Mouse (Mus musculus) midbrain, embryonic 16.5 days (tissue): ENCODE results near the gene Pbrm1. TPM values are rescaled to one million over a fixed set of nuclear protein-coding genes. Genes with fewer than 3 reads are reported as not detected.

ENCODE experiments used
- ATAC-seq: fragments of 200-750 bp; cut with Nextera tagmentation; 2 replicates; pipeline ENCODE4 v1.8.0; 2017; ENCODE audit warnings: moderate TSS enrichment
- H3K27ac ChIP-seq: fragments of 300-500 bp; sonication (generic); 2 replicates; pipeline ENCODE4 v1.5.1; 2014; ENCODE audit warnings: mild to moderate bottlenecking, low read length, mixed read lengths
- H3K27me3 ChIP-seq: fragments of 300-500 bp; sonication (generic); 2 replicates; pipeline ENCODE4 v1.6.1; 2014; ENCODE audit warnings: low read depth, low read length, mixed read lengths; ENCODE audit not compliant: control insufficient read depth, insufficient read depth
- H3K36me3 ChIP-seq: fragments of 300-500 bp; sonication (generic); 2 replicates; pipeline ENCODE4 v1.6.1; 2014; ENCODE audit warnings: mild to moderate bottlenecking, low read length, moderate library complexity, mixed read lengths; ENCODE audit not compliant: control insufficient read depth, insufficient read depth
- H3K4me1 ChIP-seq: fragments of 300-500 bp; sonication (generic); 2 replicates; pipeline ENCODE4 v1.6.1; 2014; ENCODE audit warnings: mild to moderate bottlenecking, low read length, mixed read lengths; ENCODE audit not compliant: control insufficient read depth, insufficient read depth
- H3K4me2 ChIP-seq: fragments of 300-500 bp; sonication (generic); 2 replicates; pipeline ENCODE4 v1.6.1; 2014; ENCODE audit warnings: mild to moderate bottlenecking, low read length, mixed read lengths
- H3K4me3 ChIP-seq: fragments of 300-500 bp; sonication (generic); 2 replicates; pipeline ENCODE4 v1.5.1; 2014; ENCODE audit warnings: low read depth, mild to moderate bottlenecking, low read length, moderate library complexity, mixed read lengths
- H3K9ac ChIP-seq: fragments of 300-500 bp; sonication (generic); 2 replicates; pipeline ENCODE4 v1.6.1; 2014; ENCODE audit warnings: low read depth, low read length, mixed read lengths
- H3K9me3 ChIP-seq: fragments of 300-500 bp; sonication (generic); replicated peaks from 2 replicates; pipeline ENCODE4 v1.6.1; 2014; ENCODE audit warnings: mild to moderate bottlenecking, low read length, mixed read lengths; ENCODE audit not compliant: control insufficient read depth, poor library complexity, severe bottlenecking
- WGBS: fragments of 180-500 bp; shearing (Covaris S2); extraction: QIAGEN DNeasy Blood & Tissue Kit; methylation state at CpG from one replicate; pipeline ENCODE4 v1.1.7; 2014; 5-methylcytosine and 5-hydroxymethylcytosine counted together
- polyA plus RNA-seq: library from polyadenylated mRNA; unstranded; fragments of >200 nt; fragmentation: Nextera tagmentation; extraction: Ambion mirVana; gene quantifications from 2 replicates; pipeline ENCODE4 v1.2.1, GENCODE M21; 2015

Pbrm1 gene
- polyA plus RNA-seq, 1 experiment from 2014 or later: 118 TPM

DNA sequence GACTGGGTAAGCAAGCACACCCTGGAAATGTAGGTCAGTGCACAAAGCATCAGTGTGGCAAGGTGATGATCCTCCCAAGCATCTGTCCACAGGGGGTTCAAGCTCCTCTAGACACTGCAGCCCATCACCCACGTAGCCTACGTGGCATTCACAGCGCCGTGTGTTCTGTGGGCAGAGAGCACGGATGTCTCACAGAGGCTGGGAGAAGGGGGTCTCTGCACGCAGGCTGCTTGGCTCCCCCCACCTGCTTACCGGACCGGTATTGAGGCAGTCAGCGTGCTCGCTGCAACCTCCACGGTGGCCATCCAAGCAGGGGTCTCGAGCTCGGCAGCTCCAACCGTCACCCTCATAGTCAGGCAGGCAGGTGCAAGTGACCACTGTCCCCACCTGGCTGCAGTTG is 122.1 kb downstream of the Pbrm1 start:
- ATAC-seq: no peak
- WGBS: 95% methylated on average over 14 of the region's 14 CpGs
- Histone ChIP-seq H3K9ac (no peak overlapping the region), H3K27ac (no peak overlapping the region), H3K4me3 (no peak overlapping the region), H3K36me3 (peaks cover 22% of the 10 kb centered on the region), H3K4me2 (no peak overlapping the region), H3K9me3 (no peaks in the 10 kb centered on the region), H3K4me1 (no peaks in the 10 kb centered on the region), H3K27me3 (no peaks in the 10 kb centered on the region)

DNA sequence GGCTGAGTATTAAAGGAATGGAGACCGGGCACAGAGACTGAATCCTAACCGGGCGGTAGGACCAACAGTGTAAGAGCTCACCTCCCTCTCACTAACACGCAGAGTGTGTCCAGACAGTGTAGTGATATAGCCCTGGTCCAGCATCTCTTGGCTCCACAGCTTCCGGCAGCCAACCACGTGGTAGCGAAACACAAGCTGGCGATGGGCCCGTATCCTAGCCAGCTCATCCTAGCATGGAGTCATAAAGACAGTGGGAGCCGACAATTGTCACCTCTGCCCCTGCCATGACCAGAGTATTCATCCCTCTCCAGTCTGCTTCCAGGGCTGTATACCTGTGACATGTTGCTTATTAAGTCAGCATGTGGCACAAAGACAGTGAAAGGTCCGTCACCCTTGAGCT is 126.8 kb downstream of the Pbrm1 start:
- no peak for ATAC-seq
- 93% methylated on average over 11 of the region's 11 CpGs for WGBS
- Histone ChIP-seq H3K4me1 (no peaks in the 10 kb centered on the region), H3K36me3 (no peaks in the 10 kb centered on the region), H3K9me3 (no peaks in the 10 kb centered on the region), H3K4me2 (no peak overlapping the region), H3K27ac (no peak overlapping the region), H3K4me3 (no peak overlapping the region), H3K9ac (no peak overlapping the region), H3K27me3 (no peaks in the 10 kb centered on the region)

DNA sequence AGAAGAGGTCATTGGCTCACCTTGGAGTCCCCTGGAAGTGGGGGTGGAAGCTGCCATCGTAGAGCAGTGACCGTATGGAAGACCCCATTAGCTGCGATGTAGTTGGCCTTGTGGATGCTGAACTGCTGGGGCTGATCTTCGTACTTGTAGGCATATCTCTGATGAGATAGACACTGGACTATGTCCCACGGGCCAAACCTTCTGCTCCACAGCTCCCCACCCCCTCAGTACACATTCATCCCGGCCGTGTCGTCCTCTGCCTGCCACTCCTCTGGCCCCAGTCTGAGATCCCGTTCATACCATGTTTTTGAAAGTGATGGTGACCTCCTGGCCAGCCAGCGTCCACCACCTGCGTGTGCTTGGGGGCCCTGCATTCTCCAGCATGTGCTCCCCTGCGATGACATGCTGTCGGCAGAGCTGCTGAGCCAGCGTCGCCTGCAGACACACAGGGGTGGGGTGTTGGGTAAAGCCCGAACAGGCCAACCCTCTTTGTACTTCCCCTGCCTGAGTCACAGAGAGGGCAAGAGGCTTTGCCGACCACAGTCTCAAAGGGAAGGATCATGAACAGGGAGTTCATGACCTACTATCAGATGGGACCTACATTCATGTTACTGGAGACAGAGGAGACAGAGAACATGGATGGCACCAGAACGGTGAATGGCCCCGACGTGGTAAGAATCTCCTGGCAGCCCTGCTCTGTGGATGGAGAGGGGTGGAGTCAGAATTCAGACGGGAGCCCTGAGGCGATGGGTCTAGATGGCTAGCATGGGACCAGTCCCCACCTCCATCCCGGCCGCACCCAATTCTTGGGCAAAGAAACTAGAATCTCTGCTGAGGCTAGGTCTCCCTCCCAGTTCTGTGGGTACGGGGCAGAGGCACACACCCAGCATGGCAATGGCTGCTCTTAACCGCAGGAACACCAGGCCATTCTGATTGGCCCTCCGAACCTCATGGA is 141.5 kb downstream of the Pbrm1 start:
- no peak overlapping the region for H3K9ac ChIP-seq
- H3K27ac ChIP-seq: no peak overlapping the region
- H3K4me2 ChIP-seq: no peak overlapping the region
- no peaks in the 10 kb centered on the region for H3K36me3 ChIP-seq
- H3K4me1 ChIP-seq: no peaks in the 10 kb centered on the region
- H3K9me3 ChIP-seq: no peaks in the 10 kb centered on the region
- no peaks in the 10 kb centered on the region for H3K27me3 ChIP-seq
- no peak overlapping the region for H3K4me3 ChIP-seq
- WGBS: 84% methylated on average over 27 of the region's 27 CpGs
- no peak for ATAC-seq

DNA sequence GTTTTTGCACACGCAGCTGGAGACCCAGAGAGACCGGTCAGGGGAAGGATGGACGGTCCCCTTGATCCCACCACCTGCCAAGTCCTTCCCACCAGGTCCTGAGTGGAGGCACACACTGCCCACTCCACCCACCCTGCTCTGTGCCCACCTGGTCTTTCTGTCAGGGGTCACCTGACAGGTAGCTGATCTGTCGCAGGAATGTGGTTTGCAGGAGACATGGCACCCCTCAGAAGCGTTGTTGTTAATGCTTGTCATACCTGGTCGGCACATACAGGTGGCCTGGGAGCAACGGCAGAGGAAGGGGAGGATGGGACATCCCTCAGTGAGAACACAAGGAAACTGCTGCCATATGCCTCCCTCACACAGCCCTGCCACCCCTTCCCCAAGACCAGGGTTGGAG is 142.3 kb downstream of the Pbrm1 start:
- 94% methylated on average over 7 of the region's 7 CpGs for WGBS
- no peaks in the 10 kb centered on the region for H3K9me3 ChIP-seq
- H3K27ac ChIP-seq: no peak overlapping the region
- H3K4me2 ChIP-seq: no peak overlapping the region
- no peaks in the 10 kb centered on the region for H3K27me3 ChIP-seq
- no peaks in the 10 kb centered on the region for H3K36me3 ChIP-seq
- no peak overlapping the region for H3K9ac ChIP-seq
- no peak for ATAC-seq
- no peaks in the 10 kb centered on the region for H3K4me1 ChIP-seq
- H3K4me3 ChIP-seq: no peak overlapping the region

DNA sequence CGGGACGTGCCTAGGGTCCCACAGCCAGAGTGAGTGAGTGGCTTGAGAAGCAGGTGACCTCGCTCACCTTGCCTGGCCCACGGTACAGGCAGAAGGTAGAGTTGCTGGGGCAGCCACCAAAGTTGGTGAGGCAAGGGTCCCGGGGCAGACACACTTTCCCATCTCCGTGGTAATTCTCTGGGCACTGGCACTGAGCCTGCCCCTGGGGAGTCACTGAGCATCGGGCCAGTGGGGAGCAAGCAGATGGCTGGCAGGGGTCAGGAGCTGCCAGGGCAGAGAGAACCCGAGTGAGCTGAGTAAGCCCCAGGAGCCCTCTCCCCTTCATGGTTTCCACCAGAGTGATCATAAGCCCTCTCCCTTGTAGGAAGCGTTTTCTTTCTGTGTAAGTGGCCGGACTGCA is 142.7 kb downstream of the Pbrm1 start:
- no peak for ATAC-seq
- no peak overlapping the region for H3K4me3 ChIP-seq
- H3K27me3 ChIP-seq: no peaks in the 10 kb centered on the region
- no peak overlapping the region for H3K27ac ChIP-seq
- H3K9me3 ChIP-seq: no peaks in the 10 kb centered on the region
- WGBS: 64% methylated on average over 10 of the region's 10 CpGs
- no peak overlapping the region for H3K9ac ChIP-seq
- H3K4me1 ChIP-seq: no peaks in the 10 kb centered on the region
- H3K4me2 ChIP-seq: no peak overlapping the region
- H3K36me3 ChIP-seq: no peaks in the 10 kb centered on the region

DNA sequence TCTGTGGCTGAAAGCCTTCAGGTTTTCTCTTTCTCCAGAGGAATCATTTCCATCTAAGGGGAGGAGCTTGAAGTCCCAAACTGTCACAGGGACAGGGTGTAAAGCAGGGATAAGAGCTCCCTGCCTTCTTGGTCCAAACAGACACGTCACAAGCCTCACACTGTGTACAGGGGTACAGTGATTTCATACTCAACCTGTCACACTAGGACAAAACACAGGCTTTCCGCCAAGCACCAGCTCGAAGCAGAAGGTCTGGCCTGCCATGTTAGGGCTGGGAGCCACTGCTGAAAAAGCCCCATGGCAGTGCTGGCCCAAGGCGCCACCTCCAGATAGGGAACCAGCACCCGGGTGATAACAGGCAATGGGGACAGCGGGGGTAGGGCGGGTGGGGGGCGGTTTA is 145.1 kb downstream of the Pbrm1 start:
- H3K9ac ChIP-seq: no peak overlapping the region
- H3K27ac ChIP-seq: no peak overlapping the region
- no peaks in the 10 kb centered on the region for H3K4me1 ChIP-seq
- H3K36me3 ChIP-seq: no peaks in the 10 kb centered on the region
- H3K4me2 ChIP-seq: no peak overlapping the region
- no peaks in the 10 kb centered on the region for H3K9me3 ChIP-seq
- H3K27me3 ChIP-seq: no peaks in the 10 kb centered on the region
- WGBS: 77% methylated on average over 8 of the region's 8 CpGs
- H3K4me3 ChIP-seq: no peak overlapping the region
- no peak for ATAC-seq

DNA sequence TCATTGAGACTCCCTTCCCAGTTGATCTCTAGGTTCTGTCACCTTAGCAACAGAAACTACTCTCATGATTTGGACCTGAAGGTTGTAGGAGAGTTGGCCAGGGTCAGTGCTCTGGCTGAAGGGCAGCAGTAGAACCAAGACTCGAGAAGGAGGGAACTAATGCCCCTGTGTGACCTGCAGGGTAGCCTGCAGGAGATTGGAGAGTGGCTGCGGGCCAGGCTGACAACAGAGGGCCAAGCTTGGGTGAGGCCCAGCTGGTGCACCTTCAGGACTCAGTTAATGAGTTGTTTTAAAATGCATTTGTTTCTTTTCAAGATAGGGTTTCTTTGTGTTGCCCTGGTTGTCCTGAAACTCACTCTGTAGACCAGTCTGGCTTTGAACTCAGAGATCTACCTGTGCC is 146.1 kb downstream of the Pbrm1 start:
- Histone ChIP-seq H3K36me3 (no peaks in the 10 kb centered on the region), H3K4me2 (no peak overlapping the region), H3K27ac (no peak overlapping the region), H3K9me3 (no peaks in the 10 kb centered on the region), H3K27me3 (no peaks in the 10 kb centered on the region), H3K9ac (no peak overlapping the region), H3K4me1 (no peaks in the 10 kb centered on the region), H3K4me3 (no peak overlapping the region)
- no peak for ATAC-seq
- 54% methylated on average over 2 of the region's 2 CpGs for WGBS

DNA sequence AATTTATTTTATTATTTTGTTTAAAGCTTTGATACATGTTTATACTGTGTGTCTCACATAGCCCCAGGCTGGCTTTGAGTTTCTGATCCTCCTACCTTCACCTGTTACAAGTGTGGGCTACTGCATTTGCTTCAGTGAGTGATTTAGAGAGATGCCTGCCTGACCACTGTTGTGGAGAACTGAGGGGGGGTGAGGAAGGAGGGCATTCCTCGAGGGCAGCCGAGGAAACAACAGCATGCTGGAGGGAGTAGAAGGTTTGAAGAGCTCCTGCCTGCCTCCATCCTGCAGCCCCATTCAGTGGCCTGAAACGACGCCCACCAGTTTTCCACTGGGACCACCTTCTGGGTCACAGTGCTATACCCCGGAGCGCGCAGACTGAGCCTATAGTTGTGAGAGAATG is 146.5 kb downstream of the Pbrm1 start:
- H3K9ac ChIP-seq: no peak overlapping the region
- H3K4me3 ChIP-seq: no peak overlapping the region
- no peaks in the 10 kb centered on the region for H3K27me3 ChIP-seq
- H3K4me2 ChIP-seq: no peak overlapping the region
- WGBS: 58% methylated on average over 7 of the region's 7 CpGs
- H3K27ac ChIP-seq: no peak overlapping the region
- H3K9me3 ChIP-seq: no peaks in the 10 kb centered on the region
- ATAC-seq: no peak
- no peaks in the 10 kb centered on the region for H3K36me3 ChIP-seq
- no peaks in the 10 kb centered on the region for H3K4me1 ChIP-seq

DNA sequence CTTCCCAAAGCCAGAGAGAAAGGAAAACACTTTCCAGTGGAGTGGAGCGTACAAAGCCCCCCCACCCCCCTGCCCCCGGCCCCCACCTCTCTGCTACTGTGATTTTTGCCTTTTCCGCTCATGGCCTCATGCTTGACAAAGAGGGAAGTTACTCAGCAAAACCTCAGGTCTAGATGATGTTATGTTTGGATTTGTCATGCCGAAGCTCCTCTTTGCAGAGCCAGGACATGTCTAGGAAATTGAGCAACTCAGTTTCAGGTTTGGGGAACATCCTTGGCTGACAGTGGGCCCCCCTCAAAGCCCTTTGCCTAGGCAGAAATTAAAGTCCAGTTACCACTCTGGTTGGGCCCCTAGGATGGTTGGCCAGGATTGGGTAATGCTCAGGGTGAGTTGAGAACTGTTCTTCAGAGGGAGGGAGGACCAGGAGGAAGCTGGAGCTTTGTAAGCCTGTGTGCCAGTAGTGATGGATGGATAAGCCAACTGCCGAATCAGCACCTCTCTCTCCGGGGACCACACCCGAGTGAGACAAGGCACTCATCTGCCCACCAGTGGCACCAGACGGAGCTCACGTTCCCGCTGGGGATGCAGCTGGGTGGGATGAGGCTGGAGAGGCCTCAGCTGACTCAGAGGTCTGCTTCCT is 147.2 kb downstream of the Pbrm1 start:
- H3K4me3 ChIP-seq: no peak overlapping the region
- no peaks in the 10 kb centered on the region for H3K27me3 ChIP-seq
- H3K36me3 ChIP-seq: peaks cover 4% of the 10 kb centered on the region
- no peak overlapping the region for H3K9ac ChIP-seq
- no peak for ATAC-seq
- no peak overlapping the region for H3K4me2 ChIP-seq
- H3K4me1 ChIP-seq: no peaks in the 10 kb centered on the region
- WGBS: 72% methylated on average over 10 of the region's 10 CpGs
- H3K27ac ChIP-seq: no peak overlapping the region
- H3K9me3 ChIP-seq: no peaks in the 10 kb centered on the region
